Mouse (Mus musculus) neural tube, embryonic 13.5 days (tissue): ENCODE data around the gene Cisd3. TPM values are rescaled to one million over a fixed set of nuclear protein-coding genes. Genes with fewer than 3 reads are reported as not detected.
A peak's percentile ranks its signal among the peaks of the same experiment; 100 is the strongest.

ENCODE experiments used
- ATAC-seq: fragments of 200-750 bp; cut with Nextera tagmentation; 2 replicates; pipeline ENCODE4 v1.8.0; 2017; ENCODE audit warnings: low read depth, mild to moderate bottlenecking, moderate TSS enrichment, moderate library complexity
- H3K27ac ChIP-seq: fragments of 300-500 bp; sonication (generic); replicated peaks from 2 replicates; pipeline ENCODE4 v1.5.1; 2015; ENCODE audit warnings: moderate library complexity, mild to moderate bottlenecking, inconsistent platforms
- H3K27me3 ChIP-seq: fragments of 300-500 bp; sonication (generic); 2 replicates; pipeline ENCODE4 v1.6.1; 2015; ENCODE audit warnings: mild to moderate bottlenecking, inconsistent platforms
- H3K36me3 ChIP-seq: fragments of 300-500 bp; sonication (generic); 2 replicates; pipeline ENCODE4 v1.6.1; 2015; ENCODE audit warnings: mild to moderate bottlenecking, inconsistent platforms
- H3K4me1 ChIP-seq: fragments of 300-500 bp; sonication (generic); replicated peaks from 2 replicates; pipeline ENCODE4 v1.6.1; 2015; ENCODE audit warnings: inconsistent platforms
- H3K4me2 ChIP-seq: fragments of 300-500 bp; sonication (generic); 2 replicates; pipeline ENCODE4 v1.6.1; 2015; ENCODE audit warnings: inconsistent platforms, mild to moderate bottlenecking, moderate library complexity
- H3K4me3 ChIP-seq: fragments of 300-500 bp; sonication (generic); 2 replicates; pipeline ENCODE4 v1.5.1; 2015; ENCODE audit warnings: mild to moderate bottlenecking, inconsistent platforms
- H3K9ac ChIP-seq: fragments of 300-500 bp; sonication (generic); 2 replicates; pipeline ENCODE4 v1.6.1; 2015; ENCODE audit warnings: moderate library complexity, mild to moderate bottlenecking, inconsistent platforms
- H3K9me3 ChIP-seq: fragments of 300-500 bp; sonication (generic); 2 replicates; pipeline ENCODE4 v1.6.1; 2016; ENCODE audit warnings: inconsistent platforms
- whole genome bisulfite sequencing: fragments of 180-500 bp; shearing (Covaris S2); methylation state at CpG from one replicate; pipeline ENCODE4 v1.1.7; 2015; 5-methylcytosine and 5-hydroxymethylcytosine counted together
- polyA plus RNA-seq: library from polyadenylated mRNA; unstranded; fragments of >200 nt; fragmentation: Nextera tagmentation; extraction: Ambion mirVana; gene quantifications from 2 replicates; pipeline ENCODE4 v1.2.1, GENCODE M21; 2015

Cisd3 gene
- polyA plus RNA-seq, 1 experiment from 2014 or later, result 40.5 TPM

DNA sequence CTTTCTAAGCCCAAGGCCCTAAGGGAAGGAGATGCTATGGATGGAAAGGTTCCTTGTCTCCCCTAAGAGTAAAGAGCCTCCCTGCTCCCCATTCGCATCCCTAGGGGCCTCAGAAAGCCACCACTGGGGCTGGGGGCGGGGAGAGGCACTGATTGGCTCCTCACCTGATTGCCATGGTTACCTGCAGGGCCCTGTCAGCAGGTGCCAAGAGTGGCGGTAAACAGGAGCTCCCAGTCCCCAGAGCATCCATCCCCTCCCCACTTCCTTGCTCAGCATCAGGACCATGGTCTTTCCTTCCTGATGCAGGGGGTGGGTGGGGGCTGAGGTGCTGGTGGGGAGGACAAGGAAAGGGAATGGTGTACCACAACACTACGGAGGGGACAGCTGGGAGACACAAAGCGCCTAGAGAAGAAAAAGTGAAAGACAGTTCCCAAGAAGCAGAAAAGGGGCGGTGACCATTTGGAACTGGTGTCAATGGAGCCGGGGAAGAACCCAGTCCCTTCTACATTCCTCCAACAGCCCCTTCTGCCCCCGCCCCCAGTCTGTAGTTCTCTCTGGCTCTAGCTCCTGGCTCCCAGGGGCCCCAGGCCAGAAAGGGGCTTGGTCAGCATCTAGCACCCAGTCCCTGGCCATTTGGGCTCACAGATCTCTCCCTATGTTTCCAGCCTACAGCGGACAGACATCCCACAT is 10.2 kb downstream of the Cisd3 start:
- H3K4me2 ChIP-seq, result peak overlapping the region; percentile 91
- peaks cover 55% of the 10 kb centered on the region for H3K4me1 ChIP-seq
- H3K36me3 ChIP-seq, result peaks cover 26% of the 10 kb centered on the region
- H3K27ac ChIP-seq, result peak overlapping the region; percentile 86
- H3K9ac ChIP-seq, result peak overlapping the region; percentile 62
- 40% methylated on average over 9 of the region's 9 CpGs for WGBS
- no peaks in the 10 kb centered on the region for H3K27me3 ChIP-seq
- no peaks in the 10 kb centered on the region for H3K9me3 ChIP-seq
- peak overlapping the region; percentile 27 for H3K4me3 ChIP-seq
- ATAC-seq, result no peak

DNA sequence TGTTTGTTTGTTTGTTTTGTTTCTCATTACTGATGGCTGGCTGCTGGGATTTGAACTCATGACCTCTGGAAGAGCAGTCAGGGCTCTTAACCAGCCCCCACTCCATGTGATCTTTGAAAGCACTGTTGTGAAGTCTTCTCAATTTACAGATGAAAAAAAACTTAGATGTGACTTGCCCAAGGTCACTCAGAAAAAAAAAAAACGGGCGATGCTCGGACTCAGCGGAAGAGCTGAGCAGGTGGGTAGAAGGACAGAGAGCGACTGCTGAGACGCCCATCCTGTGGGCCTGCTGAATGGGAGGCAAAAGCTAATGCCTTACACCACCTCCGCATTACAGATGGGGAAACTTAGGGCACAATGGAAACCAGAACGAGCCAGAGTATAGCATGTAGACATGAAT is 11.0 kb downstream of the Cisd3 start:
- Histone ChIP-seq H3K4me3 (peak overlapping the region; percentile 17), H3K27ac (peak overlapping the region; percentile 86), H3K4me1 (peaks cover 63% of the 10 kb centered on the region), H3K9ac (peak overlapping the region; percentile 62; the same call in 1 of the 2 replicates), H3K9me3 (no peaks in the 10 kb centered on the region), H3K4me2 (peak overlapping the region; percentile 91), H3K27me3 (no peaks in the 10 kb centered on the region), H3K36me3 (peaks cover 17% of the 10 kb centered on the region)
- no peak for ATAC-seq
- 73% methylated on average over 8 of the region's 8 CpGs for WGBS

GRCm38 (mm10) chr11:97697199-97697890 is 11.7 kb downstream of the Cisd3 start:
- H3K4me2 ChIP-seq, result peak overlapping the region; percentile 91
- peak overlapping the region; percentile 82 for H3K4me3 ChIP-seq
- H3K36me3 ChIP-seq, result peaks cover 11% of the 10 kb centered on the region
- H3K9ac ChIP-seq, result peak overlapping the region; percentile 97
- H3K4me1 ChIP-seq, result peaks cover 69% of the 10 kb centered on the region
- no peak for ATAC-seq
- WGBS, result 58% methylated on average over 11 of the region's 11 CpGs
- H3K27ac ChIP-seq, result peak overlapping the region; percentile 99
- H3K9me3 ChIP-seq, result no peaks in the 10 kb centered on the region
- H3K27me3 ChIP-seq, result no peaks in the 10 kb centered on the region

- Histone ChIP-seq H3K4me2 (peak overlapping the region; percentile 91), H3K27ac (peak overlapping the region; percentile 99), H3K9ac (peak overlapping the region; percentile 97), H3K4me3 (peak overlapping the region; percentile 82), H3K4me1 (peaks cover 69% of the 10 kb centered on the region), H3K9me3 (no peaks in the 10 kb centered on the region), H3K36me3 (0 out of 2 replicates have a peak, but pooled peaks cover 4% of the 10 kb centered on the region), H3K27me3 (no peaks in the 10 kb centered on the region)
- 1% methylated on average over 14 of the region's 14 CpGs for WGBS
- no peak for ATAC-seq
Observed at GRCm38 (mm10) chr11:97697891-97698529, 12.4 kb downstream of the Cisd3 start.

GRCm38 (mm10) chr11:97698741-97699611 is 13.3 kb downstream of the Cisd3 start:
- Histone ChIP-seq H3K27ac (peak overlapping the region; percentile 99), H3K4me1 (peaks cover 63% of the 10 kb centered on the region), H3K36me3 (no peaks in the 10 kb centered on the region), H3K9me3 (no peaks in the 10 kb centered on the region), H3K9ac (peak overlapping the region; percentile 97), H3K4me3 (peak overlapping the region; percentile 82), H3K4me2 (peak overlapping the region; percentile 91), H3K27me3 (no peaks in the 10 kb centered on the region)
- 1% methylated on average over 57 of the region's 63 CpGs for whole genome bisulfite sequencing
- ATAC-seq, result no peak; the same call in 1 of the 2 replicates

DNA sequence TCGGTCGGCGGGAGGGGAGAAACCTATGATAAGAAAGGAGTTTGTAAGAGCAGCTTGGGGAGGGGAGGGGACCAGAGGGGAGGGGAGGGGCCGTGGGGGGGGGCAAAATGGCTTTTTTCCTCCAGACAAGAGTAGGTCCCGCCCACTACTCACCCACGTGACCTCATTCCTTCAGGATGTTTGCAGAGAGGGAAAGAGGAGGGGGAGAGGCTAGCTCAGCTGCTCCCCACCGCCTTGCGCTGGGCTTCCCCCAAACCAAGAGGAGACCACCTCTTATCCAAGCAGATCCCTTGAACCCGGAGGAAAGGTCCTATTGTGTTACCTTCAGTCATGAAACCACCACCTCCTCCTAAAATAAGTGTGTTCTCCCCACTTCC is 14.0 kb downstream of the Cisd3 start:
- Histone ChIP-seq H3K9me3 (no peaks in the 10 kb centered on the region), H3K36me3 (no peaks in the 10 kb centered on the region), H3K4me3 (peak overlapping the region; percentile 82), H3K27ac (peak overlapping the region; percentile 99), H3K9ac (peak overlapping the region; percentile 97), H3K4me2 (peak overlapping the region; percentile 91), H3K27me3 (no peaks in the 10 kb centered on the region), H3K4me1 (peaks cover 63% of the 10 kb centered on the region)
- ATAC-seq, result peak; percentile 45
- 2% methylated on average over 8 of the region's 9 CpGs for WGBS

GRCm38 (mm10) chr11:97700003-97700745 is 14.5 kb downstream of the Cisd3 start, which contains the start of gene Pcgf2:
Pcgf2 (minus strand) TSS chr11:97700497.
- WGBS, result under 1% methylated on average over 81 of the region's 85 CpGs
- ATAC-seq, result peak; percentile 13
- H3K4me3 ChIP-seq, result peak within 1 kb of the TSS; percentile 82
- H3K4me2 ChIP-seq, result peak within 1 kb of the TSS; percentile 91
- peak within 1 kb of the TSS; percentile 99 for H3K27ac ChIP-seq
- no peaks in the 10 kb centered on the region for H3K27me3 ChIP-seq
- peak within 1 kb of the TSS; percentile 97 for H3K9ac ChIP-seq
- H3K36me3 ChIP-seq, result no peaks in the 10 kb centered on the region
- no peaks in the 10 kb centered on the region for H3K9me3 ChIP-seq
- peaks cover 63% of the 10 kb centered on the region for H3K4me1 ChIP-seq

GRCm38 (mm10) chr11:97700746-97701580 is 15.3 kb downstream of the Cisd3 start:
- Histone ChIP-seq H3K36me3 (peaks cover 7% of the 10 kb centered on the region), H3K9ac (peak overlapping the region; percentile 97), H3K4me2 (peak overlapping the region; percentile 91), H3K27me3 (no peaks in the 10 kb centered on the region), H3K4me1 (peaks cover 55% of the 10 kb centered on the region), H3K27ac (peak overlapping the region; percentile 99), H3K4me3 (peak overlapping the region; percentile 82), H3K9me3 (no peaks in the 10 kb centered on the region)
- ATAC-seq, result no peak
- 14% methylated on average over 30 of the region's 30 CpGs for WGBS

GRCm38 (mm10) chr11:97701581-97702392 is 16.2 kb downstream of the Cisd3 start:
- H3K4me2 ChIP-seq, result peak overlapping the region; percentile 91
- peak overlapping the region; percentile 82 for H3K4me3 ChIP-seq
- H3K9me3 ChIP-seq, result no peaks in the 10 kb centered on the region
- peaks cover 47% of the 10 kb centered on the region for H3K4me1 ChIP-seq
- 0 out of 2 replicates have a peak overlapping the region, but pooled peaks have one; percentile 99 for H3K27ac ChIP-seq
- no peaks in the 10 kb centered on the region for H3K27me3 ChIP-seq
- peak overlapping the region; percentile 97; the same call in 1 of the 2 replicates for H3K9ac ChIP-seq
- H3K36me3 ChIP-seq, result peaks cover 15% of the 10 kb centered on the region
- no peak for ATAC-seq
- WGBS, result 49% methylated on average over 15 of the region's 15 CpGs

- Histone ChIP-seq H3K9ac (peak overlapping the region; percentile 71), H3K9me3 (no peaks in the 10 kb centered on the region), H3K27me3 (no peaks in the 10 kb centered on the region), H3K36me3 (peaks cover 21% of the 10 kb centered on the region), H3K4me3 (peak overlapping the region; percentile 82), H3K4me2 (peak overlapping the region; percentile 91), H3K4me1 (peaks cover 41% of the 10 kb centered on the region), H3K27ac (peak overlapping the region; percentile 99)
- under 1% methylated on average over 24 of the region's 24 CpGs for WGBS
- ATAC-seq, result no peak
Observed at GRCm38 (mm10) chr11:97702393-97702745, 16.7 kb downstream of the Cisd3 start.
